Mouse (Mus musculus) spleen, adult 2 months (tissue): Measurements from ENCODE around the gene Trdn.

Experiments used
- CTCF ChIP-seq: fragments of 200-500 bp; IDR thresholded peaks from 2 replicates; pipeline ENCODE4 v1.5.1; 2011; ENCODE audit warnings: mild to moderate bottlenecking, inconsistent platforms; ENCODE audit not compliant: insufficient read depth, insufficient read length, insufficient replicate concordance; ENCODE audit errors: extremely low read depth
- POLR2A ChIP-seq: fragments of 200-500 bp; IDR thresholded peaks from 2 replicates; pipeline ENCODE4 v1.6.1; 2011; ENCODE audit warnings: low read depth, low read length, inconsistent platforms

GRCm38 (mm10) chr10:33189031-33189430 lies 108.7 kb downstream of the Trdn start:
- TF ChIP-seq CTCF, result no peak
- no peak for TF ChIP-seq POLR2A
